Mouse (Mus musculus) C2C12 (cell line): ENCODE data around the gene Gas6.

Source experiments
- CEBPB ChIP-seq: IDR thresholded peaks from one replicate; pipeline ENCODE4 v1.6.1; 2011; ENCODE audit warnings: low read depth, mild to moderate bottlenecking, control low read depth, moderate library complexity
- CTCF ChIP-seq: IDR thresholded peaks from one replicate; pipeline ENCODE4 v1.5.1; 2011; ENCODE audit not compliant: control insufficient read depth, insufficient read depth, insufficient read length
- MAX ChIP-seq: IDR thresholded peaks from one replicate; pipeline ENCODE4 v1.6.1; 2011; ENCODE audit warnings: mild to moderate bottlenecking, control low read depth
- MYOD1 ChIP-seq: IDR thresholded peaks from one replicate; pipeline ENCODE4 v1.6.1; 2011; ENCODE audit warnings: low read depth; ENCODE audit not compliant: control insufficient read depth, insufficient read length
- MYOG ChIP-seq: IDR thresholded peaks from one replicate; pipeline ENCODE4 v1.6.1; 2011; ENCODE audit not compliant: control insufficient read depth, insufficient read length; ENCODE audit errors: extremely low read depth
- USF1 ChIP-seq: IDR thresholded peaks from one replicate; pipeline ENCODE4 v1.6.1; 2011; ENCODE audit warnings: low read depth, mild to moderate bottlenecking, control low read depth, moderate library complexity

- TF ChIP-seq CTCF (no peak), MAX (no peak), USF1 (no peak), MYOG (no peak), MYOD1 (no peak), CEBPB (no peak)
These were observed 18.4 kb downstream of the Gas6 start for GRCm38 (mm10) chr8:13475892-13476291.
